Mouse (Mus musculus) thymus, postnatal 25 days (tissue): Measurements from ENCODE around the gene Acot12.
"Not testable (repeated sequence)": the region's sequence is repeated elsewhere in the genome, so short reads cannot be mapped to it uniquely, and the experiment has no call there.

Experiments used
- DNase-seq: peaks from one replicate; pipeline ENCODE4 v3.0.0; 2022

Acot12 gene

GRCm38 (mm10) chr13:91760302-91761050, 19.2 kb downstream of the Acot12 start:
- DNase-seq, result no peak

- DNase-seq, result no peak
These were observed 20.5 kb downstream of the Acot12 start for GRCm38 (mm10) chr13:91761654-91762445.

GRCm38 (mm10) chr13:91763654-91764053, 22.3 kb downstream of the Acot12 start:
- DNase-seq, result not testable (repeated sequence)

GRCm38 (mm10) chr13:91765627-91766026, 24.3 kb downstream of the Acot12 start:
- no peak for DNase-seq

- DNase-seq, result no peak
These were observed 27.7 kb downstream of the Acot12 start for GRCm38 (mm10) chr13:91768683-91769651.

- no peak for DNase-seq
These were observed 36.8 kb downstream of the Acot12 start for GRCm38 (mm10) chr13:91778092-91778491.

GRCm38 (mm10) chr13:91779892-91780291, 38.6 kb downstream of the Acot12 start:
- DNase-seq, result no peak

GRCm38 (mm10) chr13:91792035-91792434, 50.7 kb downstream of the Acot12 start:
- DNase-seq, result no peak

- DNase-seq, result no peak
These were observed 53.7 kb downstream of the Acot12 start for GRCm38 (mm10) chr13:91794926-91795436.

- DNase-seq, result no peak
These were observed 54.3 kb downstream of the Acot12 start for GRCm38 (mm10) chr13:91795593-91795992.

- DNase-seq, result no peak
These were observed 54.7 kb downstream of the Acot12 start for GRCm38 (mm10) chr13:91796003-91796402.

- no peak for DNase-seq
These were observed 55.6 kb downstream of the Acot12 start for GRCm38 (mm10) chr13:91796916-91797315.

GRCm38 (mm10) chr13:91797442-91797841, 56.1 kb downstream of the Acot12 start:
- no peak for DNase-seq

- no peak for DNase-seq
These were observed 60.4 kb downstream of the Acot12 start for GRCm38 (mm10) chr13:91801726-91802125.

- peak; percentile 88 for DNase-seq
These were observed 66.0 kb downstream of the Acot12 start, which contains the start of gene Zcchc9 for GRCm38 (mm10) chr13:91807155-91807839. Gene Zcchc9, minus strand, starts transcription at chr13:91807705.

GRCm38 (mm10) chr13:91807874-91808575, 66.7 kb downstream of the Acot12 start:
- peak; percentile 15 for DNase-seq

GRCm38 (mm10) chr13:91809476-91809875, 68.2 kb downstream of the Acot12 start:
- no peak for DNase-seq

- DNase-seq, result no peak
These were observed 73.4 kb downstream of the Acot12 start for GRCm38 (mm10) chr13:91814670-91815069.

GRCm38 (mm10) chr13:91823735-91824134, 82.4 kb downstream of the Acot12 start:
- DNase-seq, result no peak

GRCm38 (mm10) chr13:91824845-91825550, 83.7 kb downstream of the Acot12 start:
- DNase-seq, result no peak

GRCm38 (mm10) chr13:91826066-91826465, 84.8 kb downstream of the Acot12 start:
- no peak for DNase-seq
